Mouse (Mus musculus) stomach, postnatal 0 days (tissue): Measurements from ENCODE around the gene Siae. TPM values are rescaled to one million over a fixed set of nuclear protein-coding genes. Genes with fewer than 3 reads are reported as not detected.
A peak's percentile ranks its signal among the peaks of the same experiment; 100 is the strongest.

Experiments used
- ATAC-seq: fragments of 200-750 bp; cut with Nextera tagmentation; 2 replicates; pipeline ENCODE4 v1.8.0; 2017; ENCODE audit not compliant: low FRiP score, low TSS enrichment
- DNase-seq: peaks from one replicate; pipeline ENCODE4 v3.0.0-alpha.2; 2016; ENCODE audit warnings: low spot score
- H3K27ac ChIP-seq: fragments of 300-500 bp; sonication (generic); replicated peaks from 2 replicates; pipeline ENCODE4 v1.5.1; 2014; ENCODE audit warnings: mild to moderate bottlenecking, control low read depth
- H3K27me3 ChIP-seq: fragments of 300-500 bp; sonication (generic); 2 replicates; pipeline ENCODE4 v1.6.1; 2014; ENCODE audit warnings: low read length; ENCODE audit not compliant: control insufficient read depth, insufficient read depth
- H3K36me3 ChIP-seq: fragments of 300-500 bp; sonication (generic); 2 replicates; pipeline ENCODE4 v1.6.1; 2014; ENCODE audit warnings: low read length, mixed read lengths; ENCODE audit not compliant: control insufficient read depth, insufficient read depth
- H3K4me1 ChIP-seq: fragments of 300-500 bp; sonication (generic); replicated peaks from 2 replicates; pipeline ENCODE4 v1.6.1; 2014; ENCODE audit warnings: antibody characterized with exemption; ENCODE audit not compliant: control insufficient read depth, insufficient read depth
- H3K4me2 ChIP-seq: fragments of 300-500 bp; sonication (generic); replicated peaks from 2 replicates; pipeline ENCODE4 v1.6.1; 2014; ENCODE audit warnings: low read depth, mild to moderate bottlenecking, control low read depth, moderate library complexity
- H3K4me3 ChIP-seq: fragments of 300-500 bp; sonication (generic); 2 replicates; pipeline ENCODE4 v1.5.1; 2014; ENCODE audit warnings: low read depth, low read length, control low read depth
- H3K9ac ChIP-seq: fragments of 300-500 bp; sonication (generic); 2 replicates; pipeline ENCODE4 v1.6.1; 2014; ENCODE audit warnings: mild to moderate bottlenecking, low read length, control low read depth, mixed read lengths
- H3K9me3 ChIP-seq: fragments of 300-500 bp; sonication (generic); 2 replicates; pipeline ENCODE4 v1.6.1; 2016; ENCODE audit warnings: low read length; ENCODE audit not compliant: control insufficient read depth
- CTCF ChIP-seq: IDR thresholded peaks from 2 replicates; pipeline ENCODE4 v1.5.1; 2016; ENCODE audit warnings: antibody characterized with exemption, low read depth, mild to moderate bottlenecking, moderate library complexity
- EP300 ChIP-seq: optimal IDR thresholded peaks from 2 replicates; pipeline ENCODE3; 2016; ENCODE audit warnings: antibody characterized with exemption
- WGBS: fragments of 180-500 bp; shearing (Covaris S2); extraction: QIAGEN DNeasy Blood & Tissue Kit; methylation state at CpG from one replicate; pipeline ENCODE4 v1.1.7; 2014; 5-methylcytosine and 5-hydroxymethylcytosine counted together
- polyA plus RNA-seq: library from polyadenylated mRNA; unstranded; fragments of >200 nt; fragmentation: Nextera tagmentation; extraction: Ambion mirVana; gene quantifications from 2 replicates; pipeline ENCODE4 v1.2.1, GENCODE M21; 2015

The Siae gene
- polyA plus RNA-seq = 6.9 and 7.7 TPM in 2 replicates

- no peak for DNase-seq
- H3K4me2 ChIP-seq = no peak within 1 kb of the TSS
- TF ChIP-seq EP300 (no peak), CTCF (no peak)
- WGBS = 37% methylated on average over 7 of the region's 7 CpGs
- H3K4me1 ChIP-seq = no peaks in the 10 kb centered on the region; the same call in 1 of the 2 replicates
- no peak within 1 kb of the TSS for H3K9ac ChIP-seq
- no peaks in the 10 kb centered on the region for H3K36me3 ChIP-seq
- H3K27me3 ChIP-seq = peaks cover 2% of the 10 kb centered on the region; the same call in 1 of the 2 replicates
- H3K27ac ChIP-seq = no peak within 1 kb of the TSS
- no peaks in the 10 kb centered on the region for H3K9me3 ChIP-seq
- no peak for ATAC-seq
- H3K4me3 ChIP-seq = no peak within 1 kb of the TSS
Measured at GRCm38 (mm10) chr9:37554838-37555748, at the start of gene Siae. Siae (plus strand) TSS chr9:37555698.

- Histone ChIP-seq H3K27ac (no peak overlapping the region), H3K4me1 (no peaks in the 10 kb centered on the region), H3K9ac (no peak overlapping the region), H3K36me3 (no peaks in the 10 kb centered on the region), H3K9me3 (no peaks in the 10 kb centered on the region), H3K4me2 (no peak overlapping the region), H3K27me3 (no peaks in the 10 kb centered on the region), H3K4me3 (no peak overlapping the region)
- 63% methylated on average over 1 of the region's 1 CpGs for WGBS
- TF ChIP-seq CTCF (no peak), EP300 (no peak)
- DNase-seq (no peak), ATAC-seq (no peak)
Measured at GRCm38 (mm10) chr9:37506023-37506422, 49.5 kb upstream of the Siae start.

GRCm38 (mm10) chr9:37512097-37512496, 43.4 kb upstream of the Siae start:
- H3K27me3 ChIP-seq = no peaks in the 10 kb centered on the region
- ATAC-seq = no peak
- no peaks in the 10 kb centered on the region for H3K36me3 ChIP-seq
- 93% methylated on average over 2 of the region's 2 CpGs for WGBS
- H3K4me2 ChIP-seq = no peak overlapping the region
- H3K4me1 ChIP-seq = 0 out of 2 replicates have a peak, but pooled peaks cover 4% of the 10 kb centered on the region
- TF ChIP-seq EP300 (no peak), CTCF (peak; percentile 31; the same call in 1 of the 2 replicates)
- no peak for DNase-seq
- H3K9ac ChIP-seq = no peak overlapping the region
- no peaks in the 10 kb centered on the region for H3K9me3 ChIP-seq
- H3K27ac ChIP-seq = no peak overlapping the region
- H3K4me3 ChIP-seq = no peak overlapping the region

- WGBS = 45% methylated on average over 3 of the region's 3 CpGs
Measured at GRCm38 (mm10) chr9:37514456-37514855, 41.0 kb upstream of the Siae start.

GRCm38 (mm10) chr9:37517467-37517866, 38.0 kb upstream of the Siae start:
- H3K27me3 ChIP-seq = no peaks in the 10 kb centered on the region
- WGBS = 78% methylated on average over 1 of the region's 1 CpGs
- H3K9me3 ChIP-seq = no peaks in the 10 kb centered on the region
- peaks cover 2% of the 10 kb centered on the region; the same call in 1 of the 2 replicates for H3K36me3 ChIP-seq
- TF ChIP-seq EP300 (no peak), CTCF (no peak)
- no peak overlapping the region for H3K27ac ChIP-seq
- no peak overlapping the region for H3K4me3 ChIP-seq
- H3K4me2 ChIP-seq = no peak overlapping the region
- ATAC-seq (peak; percentile 63; the same call in 1 of the 2 replicates), DNase-seq (no peak)
- 0 out of 2 replicates have a peak, but pooled peaks cover 4% of the 10 kb centered on the region for H3K4me1 ChIP-seq
- H3K9ac ChIP-seq = no peak overlapping the region

More at GRCm38 (mm10) chr9:37514456-37514855, 41.0 kb upstream of the Siae start:
- H3K36me3 ChIP-seq = no peaks in the 10 kb centered on the region
- no peak for TF ChIP-seq CTCF
- TF ChIP-seq EP300 = no peak
- DNase-seq = no peak
- no peak overlapping the region for H3K4me3 ChIP-seq
- no peak overlapping the region for H3K4me2 ChIP-seq
- no peak overlapping the region for H3K9ac ChIP-seq
- no peaks in the 10 kb centered on the region for H3K9me3 ChIP-seq
- no peak overlapping the region for H3K27ac ChIP-seq
- 0 out of 2 replicates have a peak, but pooled peaks cover 4% of the 10 kb centered on the region for H3K4me1 ChIP-seq
- H3K27me3 ChIP-seq = no peaks in the 10 kb centered on the region
- ATAC-seq = no peak

GRCm38 (mm10) chr9:37518991-37519390, 36.5 kb upstream of the Siae start:
- WGBS = 91% methylated on average over 8 of the region's 8 CpGs
- no peaks in the 10 kb centered on the region for H3K27me3 ChIP-seq
- no peak overlapping the region for H3K9ac ChIP-seq
- 0 out of 2 replicates have a peak, but pooled peaks cover 2% of the 10 kb centered on the region for H3K4me1 ChIP-seq
- ATAC-seq = no peak
- no peak overlapping the region for H3K4me3 ChIP-seq
- no peak for DNase-seq
- TF ChIP-seq CTCF (no peak), EP300 (no peak)
- no peak overlapping the region for H3K27ac ChIP-seq
- no peak overlapping the region for H3K4me2 ChIP-seq
- H3K9me3 ChIP-seq = no peaks in the 10 kb centered on the region
- peaks cover 6% of the 10 kb centered on the region for H3K36me3 ChIP-seq
